In the genomic region with DNA sequence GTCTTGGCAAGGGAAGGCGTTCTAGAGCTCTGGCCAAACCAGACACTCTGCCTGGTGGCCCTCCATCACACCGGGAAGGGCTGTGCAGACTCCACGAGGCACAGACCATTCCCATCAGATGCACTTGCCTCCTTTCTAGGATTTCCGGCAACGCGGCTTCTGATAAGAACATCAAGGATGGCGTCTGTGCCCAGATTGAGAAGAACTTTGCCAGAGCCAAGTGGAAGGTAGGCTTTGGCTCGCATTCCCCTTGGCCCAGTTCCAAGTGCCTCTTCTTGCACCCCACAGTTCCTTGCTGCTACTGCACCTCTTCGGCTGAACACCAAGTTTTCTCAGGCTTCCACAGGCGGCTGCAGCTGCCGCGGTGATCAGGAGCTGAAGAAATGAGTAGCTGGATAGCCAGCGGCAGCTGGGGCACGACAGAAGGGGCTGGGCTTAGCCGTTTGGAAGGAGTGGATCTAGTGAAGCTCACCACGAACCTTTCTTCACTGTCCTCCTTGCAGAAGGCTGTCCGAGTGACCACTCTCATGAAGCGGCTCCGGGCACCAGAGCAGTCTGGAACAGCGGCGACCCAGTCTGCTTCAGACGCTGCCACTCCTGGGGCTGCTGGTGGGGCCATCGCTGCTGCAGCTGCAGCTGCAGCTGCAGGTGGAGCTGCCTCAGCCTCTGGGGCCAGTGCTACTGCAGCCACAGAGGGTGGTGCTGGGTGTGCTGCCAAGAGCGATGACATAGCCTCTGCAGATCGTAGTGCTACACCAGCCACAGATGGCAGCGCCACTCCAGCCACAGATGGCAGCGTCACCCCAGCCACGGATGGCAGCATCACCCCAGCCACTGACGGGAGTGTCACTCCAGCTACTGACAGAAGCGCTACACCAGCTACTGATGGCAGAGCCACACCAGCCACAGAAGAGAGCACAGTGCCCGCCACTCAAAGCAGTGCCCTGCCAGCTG, we compare ENCODE assay signal across 18 mouse cellular contexts. TPM values are rescaled to one million over a fixed set of nuclear protein-coding genes. Genes with fewer than 3 reads are reported as not detected.
DNase-seq lines count a peak whose midpoint lies in the region; ATAC-seq and TF ChIP-seq lines count a peak whose summit lies in the region.
"Had no signal": no experiment of that assay in that cellular context is flagged by ENCODE, and none has a peak within 500 bp of the region (broad histone marks: within the 10 kb centered on the region; RNA-seq: fewer than 3 reads in every experiment).

No protein-coding gene starts in this region.

- DNase-seq in left cerebral cortex, adult 2 months (ENCODE audit: extremely low spot score in 1 of 2, low spot score in 2 of 2): no peak
- DNase-seq in left cerebral cortex, postnatal 14 days (ENCODE audit: low spot score in 2 of 2): no peak
- DNase-seq in MN1 (ENCODE audit: low spot score): peak; percentile 85
- DNase-seq in cerebellum, adult 8-10 months: peak; percentile 41
- DNase-seq in gastrocnemius, postnatal 14 days: peak; percentile 56
- DNase-seq in urinary bladder, postnatal 14 days (ENCODE audit: low spot score): no peak
- DNase-seq in midbrain, embryonic 14.5 days: no peak
- no peak for DNase-seq in adrenal gland, adult 8-10 months
- DNase-seq: adrenal gland, postnatal 36 days; kidney, adult 11 months; lung, adult 18-20 months; thymus, postnatal 4 days had no signal

- no peak for ATAC-seq in midbrain, embryonic 14.5 days (ENCODE audit: low FRiP score, low TSS enrichment)

- WGBS in midbrain, embryonic 14.5 days: 92% methylated on average over 31 of the region's 31 CpGs

- no peak for TF ChIP-seq CTCF in left cerebral cortex, adult 2 months (IDR thresholded peaks at IDR 0.05)

- no peaks in the 10 kb centered on the region for H3K9me3 ChIP-seq in midbrain, embryonic 14.5 days (ENCODE audit: control insufficient read depth, low read length)
- H3K9me3 ChIP-seq: limb, embryonic 12.5 days; stomach, embryonic 15.5 days had no signal

- no peaks in the 10 kb centered on the region for H3K36me3 ChIP-seq in midbrain, embryonic 14.5 days (ENCODE audit: control insufficient read depth, insufficient read depth, low read length)
- H3K36me3 ChIP-seq: stomach, embryonic 15.5 days had no signal

- H3K4me1 ChIP-seq in midbrain, embryonic 14.5 days (ENCODE audit: control insufficient read depth, insufficient read depth, low read length): peaks cover 8% of the 10 kb centered on the region

- no peak overlapping the region for H3K9ac ChIP-seq in midbrain, embryonic 14.5 days (replicated peaks; ENCODE audit: low read length)
- H3K9ac ChIP-seq: limb, embryonic 12.5 days; stomach, embryonic 15.5 days had no signal

- H3K4me2 ChIP-seq in midbrain, embryonic 14.5 days (ENCODE audit: low read length): no peak overlapping the region
- H3K4me2 ChIP-seq: heart, embryonic 11.5 days; limb, embryonic 12.5 days; stomach, embryonic 15.5 days had no signal

- H3K27ac ChIP-seq in left cerebral cortex, adult 2 months: peak overlapping the region; percentile 67
- no peak overlapping the region for H3K27ac ChIP-seq in midbrain, embryonic 14.5 days (replicated peaks; ENCODE audit: low read depth, low read length)
- H3K27ac ChIP-seq: limb, embryonic 12.5 days; macrophage; stomach, embryonic 15.5 days had no signal

- intact Hi-C loops in left cerebral cortex, adult 2 months (cut with DNase I): no loop called here
- intact Hi-C loops in left cerebral cortex, postnatal 14 days (cut with DNase I): no loop called here
- intact Hi-C loops in gastrocnemius, postnatal 14 days (cut with DNase I; ENCODE audit: low total_unique reads): no loop called here

- no peaks in the 10 kb centered on the region for H3K27me3 ChIP-seq in midbrain, embryonic 14.5 days (ENCODE audit: control insufficient read depth, insufficient read depth, low read length)
- H3K27me3 ChIP-seq: limb, embryonic 12.5 days; stomach, embryonic 15.5 days had no signal

- H3K4me3 ChIP-seq in left cerebral cortex, adult 2 months: no peak overlapping the region
- H3K4me3 ChIP-seq in midbrain, embryonic 14.5 days (replicated peaks; ENCODE audit: low read depth, low read length): no peak overlapping the region
- H3K4me3 ChIP-seq: limb, embryonic 12.5 days; stomach, embryonic 15.5 days had no signal

RNA-seq across cellular contexts. Expression of a gene that starts 2.4 kb away (rescaled TPM):
- 10 to 100 TPM in 1 of 2 experiments, 1 to 10 TPM in 1; 9.5 to 10.9 TPM for total RNA-seq in left cerebral cortex, adult 2 months (2021)
- 10 to 100 TPM in 1 of 2 experiments, 1 to 10 TPM in 1; 9.3 to 12.0 TPM for total RNA-seq in left cerebral cortex, postnatal 14 days (2021)
- 1 to 10 TPM in 1 of 2 experiments, under 1 TPM in 1; 0.97 to 1.1 TPM for total RNA-seq in gastrocnemius, postnatal 14 days (2021)
- polyA plus RNA-seq in midbrain, embryonic 14.5 days (2014; fragmentation: Nextera tagmentation; extraction: Ambion mirVana): 10.3 and 10.4 TPM in 2 replicates
- 1 to 10 TPM; 2.2 to 7.0 (median 4.2) TPM for total RNA-seq in adrenal gland, adult 8-10 months (2022)

RNA-seq across cellular contexts. Expression of a gene that starts 12.0 kb away (rescaled TPM):
- total RNA-seq in left cerebral cortex, adult 2 months (2021): 100 to 1,000 TPM; 330 to 356 TPM
- 100 to 1,000 TPM; 382 to 398 TPM for total RNA-seq in left cerebral cortex, postnatal 14 days (2021)
- under 1 TPM; 0.16 to 0.24 TPM for total RNA-seq in gastrocnemius, postnatal 14 days (2021)
- polyA plus RNA-seq in midbrain, embryonic 14.5 days (2014; fragmentation: Nextera tagmentation; extraction: Ambion mirVana): 16.7 and 26.1 TPM in 2 replicates
- 10 to 100 TPM in 2 of 4 experiments, 1 to 10 TPM in 2; 6.4 to 11.1 (median 9.7) TPM for total RNA-seq in adrenal gland, adult 8-10 months (2022)
- polyA plus RNA-seq: macrophage had no signal

RNA-seq across cellular contexts. Expression of a gene that starts 19.2 kb away (rescaled TPM):
- total RNA-seq in left cerebral cortex, adult 2 months (2021): not detected
- total RNA-seq in left cerebral cortex, postnatal 14 days (2021): not detected
- total RNA-seq in gastrocnemius, postnatal 14 days (2021): not detected
- polyA plus RNA-seq in midbrain, embryonic 14.5 days (2014; fragmentation: Nextera tagmentation; extraction: Ambion mirVana): not detected in 2 replicates
- total RNA-seq in adrenal gland, adult 8-10 months (2022): not detected
- total RNA-seq: adrenal gland, postnatal 36 days; layer of hippocampus, adult 18-20 months had no signal
- polyA plus RNA-seq: heart, embryonic 11.5 days; hindbrain, embryonic 11.5 days; limb, embryonic 12.5 days; macrophage; stomach, embryonic 15.5 days had no signal

RNA-seq across cellular contexts. Expression of a gene that starts 27.8 kb away (rescaled TPM):
- total RNA-seq in left cerebral cortex, adult 2 months (2021): 1 to 10 TPM; 2.6 to 3.8 TPM
- 1 to 10 TPM; 3.6 to 4.2 TPM for total RNA-seq in left cerebral cortex, postnatal 14 days (2021)
- 1 to 10 TPM; 2.6 to 4.0 TPM for total RNA-seq in gastrocnemius, postnatal 14 days (2021)
- 2.6 and 5.0 TPM in 2 replicates for polyA plus RNA-seq in midbrain, embryonic 14.5 days (2014; fragmentation: Nextera tagmentation; extraction: Ambion mirVana)
- total RNA-seq in adrenal gland, adult 8-10 months (2022): 10 to 100 TPM; 17.4 to 48.9 (median 25.9) TPM

RNA-seq across cellular contexts. Expression of a gene that starts 35.3 kb away (rescaled TPM):
- under 1 TPM; 0.28 to 0.66 TPM for total RNA-seq in left cerebral cortex, adult 2 months (2021)
- total RNA-seq in left cerebral cortex, postnatal 14 days (2021): under 1 TPM in 1 of 2 experiments, not detected in 1; 0.79 TPM
- under 1 TPM in 1 of 2 experiments, not detected in 1; 0.33 TPM for total RNA-seq in gastrocnemius, postnatal 14 days (2021)
- 0.47 and 0.49 TPM in 2 replicates for polyA plus RNA-seq in midbrain, embryonic 14.5 days (2014; fragmentation: Nextera tagmentation; extraction: Ambion mirVana)
- under 1 TPM in 3 of 4 experiments, not detected in 1; 0.32 to 0.43 (median 0.37) TPM for total RNA-seq in adrenal gland, adult 8-10 months (2022)

Comparison
In these comparisons a context has a peak if more than half of its experiments do, and no peak if none do; other contexts are left out.
1. DNase-seq: peak in MN1 (single experiment), cerebellum, adult 8-10 months (single experiment) and gastrocnemius, postnatal 14 days (single experiment); none in left cerebral cortex, adult 2 months (0 of 2), left cerebral cortex, postnatal 14 days (0 of 2), urinary bladder, postnatal 14 days (single experiment), midbrain, embryonic 14.5 days (single experiment) and adrenal gland, adult 8-10 months (single experiment).
2. RNA of a gene that starts 12.0 kb away (total RNA-seq): 382 to 398 TPM in left cerebral cortex, postnatal 14 days and 330 to 356 TPM in left cerebral cortex, adult 2 months; 6.4 to 11.1 TPM in adrenal gland, adult 8-10 months and 0.16 to 0.24 TPM in gastrocnemius, postnatal 14 days; every median in the first group is over 10 times any median in the second.